Mouse (Mus musculus) G1E (cell line): Measurements from ENCODE around the gene Cabp2.

Source experiments
- CTCF ChIP-seq: IDR thresholded peaks from 2 replicates; pipeline ENCODE4 v1.5.1; 2012; ENCODE audit warnings: low read depth, low read length, inconsistent platforms, mixed read lengths
- GATA1 ChIP-seq: IDR thresholded peaks from 2 replicates; pipeline ENCODE4 v1.6.1; 2012; ENCODE audit warnings: borderline replicate concordance, low read length, inconsistent platforms, mixed read lengths
- TAL1 ChIP-seq: conservative IDR thresholded peaks from 2 replicates; pipeline ENCODE4 v1.6.1; 2012; ENCODE audit warnings: low read depth, low read length, inconsistent platforms, mixed read lengths

- TF ChIP-seq CTCF, result no peak
- TF ChIP-seq TAL1, result no peak
- TF ChIP-seq GATA1, result no peak
These were observed 9.1 kb downstream of the Cabp2 start for GRCm38 (mm10) chr19:4090446-4090845.
